9 mouse cellular contexts compared by ENCODE assay signal in the genomic region with DNA sequence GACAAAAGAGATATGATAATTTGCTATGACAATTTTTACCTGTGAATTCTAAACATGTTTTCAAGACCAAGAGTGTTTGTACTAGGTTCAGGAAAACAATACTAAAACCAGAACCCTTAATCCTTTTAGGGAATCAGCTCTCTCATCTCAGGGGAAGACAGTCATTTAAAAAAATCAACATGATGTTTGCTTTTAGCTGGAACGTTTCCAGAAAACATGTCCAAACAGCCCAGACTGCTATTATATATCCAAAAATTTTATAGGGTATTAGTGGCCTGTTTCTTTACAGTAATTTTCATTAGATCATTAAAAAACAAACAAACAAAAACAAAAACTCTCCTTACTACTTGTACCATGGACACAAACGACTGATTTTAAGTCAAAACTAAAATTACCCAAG. TPM values are rescaled to one million over a fixed set of nuclear protein-coding genes. Genes with fewer than 3 reads are reported as not detected.
DNase-seq lines count a peak whose midpoint lies in the region; ATAC-seq and TF ChIP-seq lines count a peak whose summit lies in the region.
"Had no signal": no experiment of that assay in that cellular context is flagged by ENCODE, and none has a peak within 500 bp of the region (broad histone marks: within the 10 kb centered on the region; RNA-seq: fewer than 3 reads in every experiment).

No protein-coding gene starts in this region.

- peaks cover 21% of the 10 kb centered on the region for H3K36me3 ChIP-seq in lung, embryonic 14.5 days (ENCODE audit: insufficient read depth)
- no peaks in the 10 kb centered on the region for H3K36me3 ChIP-seq in forebrain, embryonic 11.5 days (ENCODE audit: control insufficient read depth, insufficient read depth, low read length)
- no peaks in the 10 kb centered on the region for H3K36me3 ChIP-seq in limb, embryonic 11.5 days (ENCODE audit: control insufficient read depth, insufficient read depth, low read length)
- H3K36me3 ChIP-seq in neural tube, embryonic 14.5 days (ENCODE audit: control insufficient read depth, insufficient read depth, low read length), result peaks cover under 1% of the 10 kb centered on the region; the same call in 1 of the 2 replicates

- TF ChIP-seq CTCF in lung, embryonic 14.5 days (IDR thresholded peaks at IDR 0.05; ENCODE audit: low read depth), result no peak

- H3K27me3 ChIP-seq in lung, embryonic 14.5 days (ENCODE audit: insufficient read depth, low read length), result no peaks in the 10 kb centered on the region
- H3K27me3 ChIP-seq in forebrain, embryonic 11.5 days (ENCODE audit: control insufficient read depth, insufficient read depth, low read length), result no peaks in the 10 kb centered on the region
- H3K27me3 ChIP-seq in limb, embryonic 11.5 days (ENCODE audit: control insufficient read depth, insufficient read depth, low read length), result no peaks in the 10 kb centered on the region
- H3K27me3 ChIP-seq in neural tube, embryonic 14.5 days (ENCODE audit: control insufficient read depth, insufficient read depth, low read length), result no peaks in the 10 kb centered on the region

- 12% methylated on average over 2 of the region's 2 CpGs for WGBS in lung, embryonic 14.5 days
- 52% methylated on average over 2 of the region's 2 CpGs for WGBS in forebrain, embryonic 11.5 days
- WGBS in limb, embryonic 11.5 days, result 50% methylated on average over 2 of the region's 2 CpGs
- 48% methylated on average over 2 of the region's 2 CpGs for WGBS in neural tube, embryonic 14.5 days

- no peaks in the 10 kb centered on the region for H3K9me3 ChIP-seq in lung, embryonic 14.5 days (ENCODE audit: low read depth, low read length)
- no peaks in the 10 kb centered on the region for H3K9me3 ChIP-seq in forebrain, embryonic 11.5 days (ENCODE audit: control insufficient read depth, low read length)
- H3K9me3 ChIP-seq in limb, embryonic 11.5 days (ENCODE audit: control insufficient read depth, low read length), result no peaks in the 10 kb centered on the region
- H3K9me3 ChIP-seq in neural tube, embryonic 14.5 days (ENCODE audit: control insufficient read depth, low read length), result no peaks in the 10 kb centered on the region

- peak overlapping the region; percentile 97 for H3K4me3 ChIP-seq in lung, embryonic 14.5 days (ENCODE audit: low read depth, low read length)
- peak overlapping the region; percentile 76 for H3K4me3 ChIP-seq in forebrain, embryonic 11.5 days (ENCODE audit: low read depth, low read length)
- H3K4me3 ChIP-seq in limb, embryonic 11.5 days (ENCODE audit: low read depth, low read length), result peak overlapping the region; percentile 94; the same call in 1 of the 2 replicates
- H3K4me3 ChIP-seq in neural tube, embryonic 14.5 days (ENCODE audit: low read depth, low read length), result peak overlapping the region; percentile 97

- H3K27ac ChIP-seq in lung, embryonic 14.5 days (ENCODE audit: low read depth), result no peak overlapping the region
- H3K27ac ChIP-seq in forebrain, embryonic 11.5 days (ENCODE audit: low read depth, low read length), result no peak overlapping the region
- no peak overlapping the region for H3K27ac ChIP-seq in limb, embryonic 11.5 days (replicated peaks; ENCODE audit: low read depth, low read length)
- no peak overlapping the region for H3K27ac ChIP-seq in neural tube, embryonic 14.5 days (ENCODE audit: low read depth, low read length)

- no peak for ATAC-seq in lung, embryonic 14.5 days (ENCODE audit: insufficient read depth)
- no peak for ATAC-seq in forebrain, embryonic 11.5 days (replicated peaks; ENCODE audit: low FRiP score)
- ATAC-seq in limb, embryonic 11.5 days (ENCODE audit: insufficient number of reproducible peaks, low FRiP score, low TSS enrichment, low read depth), result no peak
- ATAC-seq in neural tube, embryonic 14.5 days (ENCODE audit: low read depth), result no peak

- H3K4me2 ChIP-seq in lung, embryonic 14.5 days, result peak overlapping the region; percentile 79
- H3K4me2 ChIP-seq in forebrain, embryonic 11.5 days (ENCODE audit: low read depth, low read length, severe bottlenecking), result no peak overlapping the region; the same call in 1 of the 2 replicates
- H3K4me2 ChIP-seq in limb, embryonic 11.5 days (ENCODE audit: low read depth, severe bottlenecking), result peak overlapping the region; percentile 37; the same call in 1 of the 2 replicates
- peak overlapping the region; percentile 56 for H3K4me2 ChIP-seq in neural tube, embryonic 14.5 days (ENCODE audit: low read depth, low read length)

- H3K4me1 ChIP-seq in lung, embryonic 14.5 days (ENCODE audit: insufficient read depth), result peaks cover 19% of the 10 kb centered on the region
- H3K4me1 ChIP-seq in forebrain, embryonic 11.5 days (replicated peaks; ENCODE audit: control insufficient read depth, insufficient read depth, low read length), result no peaks in the 10 kb centered on the region; the same call in 1 of the 2 replicates
- peaks cover 9% of the 10 kb centered on the region for H3K4me1 ChIP-seq in limb, embryonic 11.5 days (ENCODE audit: control insufficient read depth, insufficient read depth, low read length)
- peaks cover 30% of the 10 kb centered on the region for H3K4me1 ChIP-seq in neural tube, embryonic 14.5 days (ENCODE audit: control insufficient read depth, insufficient read depth, low read length)

- DNase-seq in lung, embryonic 14.5 days, result peak; percentile 53
- DNase-seq in lung, postnatal 25 days (ENCODE audit: low spot score), result no peak
- no peak for DNase-seq in forebrain, embryonic 11.5 days (ENCODE audit: low spot score)
- DNase-seq in limb, embryonic 11.5 days (ENCODE audit: low spot score), result no peak
- DNase-seq in adrenal gland, adult 8-10 months, result no peak
- no peak for DNase-seq in MN1 (ENCODE audit: low spot score)
- no peak for DNase-seq in spleen, postnatal 10 days (ENCODE audit: low spot score in 2 of 2)
- DNase-seq: gastrocnemius, postnatal 36 days had no signal

- peak overlapping the region; percentile 98 for H3K9ac ChIP-seq in lung, embryonic 14.5 days
- H3K9ac ChIP-seq in forebrain, embryonic 11.5 days (ENCODE audit: low read length), result no peak overlapping the region
- H3K9ac ChIP-seq in limb, embryonic 11.5 days (ENCODE audit: low read length), result no peak overlapping the region
- H3K9ac ChIP-seq in neural tube, embryonic 14.5 days (replicated peaks; ENCODE audit: low read depth, low read length), result no peak overlapping the region

RNA-seq across cellular contexts. Expression of a gene that starts 1.3 kb away (rescaled TPM):
- 630 and 663 TPM in 2 replicates for polyA plus RNA-seq in lung, embryonic 14.5 days (2014; fragmentation: Nextera tagmentation; extraction: Ambion mirVana)
- 270 and 292 TPM in 2 replicates for polyA plus RNA-seq in forebrain, embryonic 11.5 days (2014; fragmentation: Nextera tagmentation; extraction: Ambion mirVana)
- polyA plus RNA-seq in limb, embryonic 11.5 days (2014; fragmentation: Nextera tagmentation; extraction: Ambion mirVana), result 335 and 352 TPM in 2 replicates
- polyA plus RNA-seq in neural tube, embryonic 14.5 days (2014; fragmentation: Nextera tagmentation; extraction: Ambion mirVana), result 720 and 814 TPM in 2 replicates
- total RNA-seq in adrenal gland, adult 8-10 months (2022), result 1,000 to 10,000 TPM in 2 of 4 experiments, 100 to 1,000 TPM in 2; 972 to 1,094 (median 1,035) TPM

RNA-seq across cellular contexts. Expression of a gene that starts 58.1 kb away (rescaled TPM):
- 19.3 and 23.9 TPM in 2 replicates for polyA plus RNA-seq in lung, embryonic 14.5 days (2014; fragmentation: Nextera tagmentation; extraction: Ambion mirVana)
- polyA plus RNA-seq in forebrain, embryonic 11.5 days (2014; fragmentation: Nextera tagmentation; extraction: Ambion mirVana), result 37.3 and 37.4 TPM in 2 replicates
- polyA plus RNA-seq in limb, embryonic 11.5 days (2014; fragmentation: Nextera tagmentation; extraction: Ambion mirVana), result 29.7 and 30.4 TPM in 2 replicates
- polyA plus RNA-seq in neural tube, embryonic 14.5 days (2014; fragmentation: Nextera tagmentation; extraction: Ambion mirVana), result 33.8 and 38.5 TPM in 2 replicates
- 10 to 100 TPM; 13.3 to 30.4 (median 20.9) TPM for total RNA-seq in adrenal gland, adult 8-10 months (2022)
